Mouse (Mus musculus) brain, embryonic 14.5 days (tissue): Measurements from ENCODE around the gene Plcb4.

Source experiments
- CTCF ChIP-seq: fragments of 200-500 bp; IDR thresholded peaks from 2 replicates; pipeline ENCODE4 v1.5.1; 2012; ENCODE audit warnings: inconsistent platforms, mild to moderate bottlenecking, moderate library complexity, borderline replicate concordance; ENCODE audit not compliant: insufficient read depth, insufficient read length; ENCODE audit errors: extremely low read depth
- POLR2A ChIP-seq: fragments of 200-500 bp; IDR thresholded peaks from 2 replicates; pipeline ENCODE4 v1.6.1; 2012; ENCODE audit warnings: mild to moderate bottlenecking, inconsistent platforms, borderline replicate concordance; ENCODE audit not compliant: poor library complexity, insufficient read depth, insufficient read length, severe bottlenecking; ENCODE audit errors: extremely low read depth

DNA sequence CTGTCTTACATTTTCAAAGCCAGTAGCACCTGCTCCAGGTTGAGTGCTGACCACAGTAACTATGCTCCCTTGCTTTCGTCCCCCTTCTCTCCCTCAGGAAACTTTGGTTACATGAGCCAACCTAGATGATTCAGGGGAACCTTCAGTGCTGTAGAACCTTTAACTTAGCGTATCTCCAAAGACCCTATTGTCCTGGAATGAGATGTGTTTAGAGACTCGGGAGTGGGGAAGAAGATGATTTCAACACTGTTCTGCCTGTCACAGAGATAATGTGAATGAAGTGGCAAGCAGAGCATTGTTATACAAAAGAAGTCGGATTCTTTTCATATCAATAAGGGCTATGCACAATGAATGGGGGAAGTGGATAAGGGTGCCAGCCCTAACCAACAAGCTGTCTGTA lies 10.8 kb upstream of the Plcb4 start:
- no peak for TF ChIP-seq POLR2A
- TF ChIP-seq CTCF: no peak
